Mouse (Mus musculus): ENCODE measurements around the gene Hsf2. TPM values are rescaled to one million over a fixed set of nuclear protein-coding genes. Genes with fewer than 3 reads are reported as not detected.
"Not testable (repeated sequence)": the region's sequence is repeated elsewhere in the genome, so short reads cannot be mapped to it uniquely, and the experiment has no call there.

Gene Hsf2
- polyA plus RNA-seq (2015; fragmentation: Nextera tagmentation; extraction: Ambion mirVana) = 42.9 and 44.0 TPM in 2 replicates

DNA sequence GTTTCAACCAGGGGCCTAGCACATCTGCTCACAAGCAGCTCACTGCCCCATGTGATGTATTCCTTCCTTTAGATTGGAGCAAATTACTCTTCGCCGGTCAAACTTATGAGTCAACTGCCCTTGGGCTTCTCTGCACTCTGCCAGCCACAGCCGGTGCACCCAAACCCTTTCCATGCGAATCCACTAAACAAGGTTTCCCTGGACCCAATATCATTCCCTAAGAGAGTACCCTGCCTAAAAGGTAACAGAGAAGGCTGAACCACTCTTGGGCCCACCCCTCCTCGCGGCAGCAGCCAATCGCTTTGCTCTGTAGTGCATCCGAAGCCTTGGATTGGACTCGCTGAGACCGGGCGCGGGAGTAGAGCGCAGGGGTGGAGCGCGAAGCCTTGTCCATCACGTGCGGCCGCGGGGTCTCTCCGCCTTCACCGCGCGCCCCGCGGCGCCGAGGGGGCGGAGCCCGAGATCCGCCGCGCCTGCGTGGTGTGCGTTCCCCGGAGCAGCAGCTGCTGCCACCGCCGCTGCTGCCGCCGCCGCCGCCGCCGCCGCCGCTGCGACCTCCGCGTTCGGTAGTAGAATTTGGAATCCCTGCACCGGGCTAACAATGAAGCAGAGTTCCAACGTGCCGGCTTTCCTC lies at the start of gene Hsf2:
Hsf2 (plus strand) TSS at position 478 of the 634 bp plus-strand sequence.
- Histone ChIP-seq H3K4me1 (peaks cover 7% of the 10 kb centered on the region; the same call in 1 of the 2 replicates), H3K4me3 (peak within 1 kb of the TSS; percentile 87), H3K4me2 (peak within 1 kb of the TSS; percentile 69), H3K36me3 (no peaks in the 10 kb centered on the region), H3K27me3 (no peaks in the 10 kb centered on the region), H3K9ac (peak within 1 kb of the TSS; percentile 97), H3K9me3 (no peaks in the 10 kb centered on the region), H3K27ac (peak within 1 kb of the TSS; percentile 98)
- peak; percentile 100 for ATAC-seq (ENCODE audit: insufficient number of reproducible peaks, insufficient read depth, low FRiP score, low TSS enrichment, low read depth)
- WGBS = under 1% methylated on average over 52 of the region's 52 CpGs

DNA sequence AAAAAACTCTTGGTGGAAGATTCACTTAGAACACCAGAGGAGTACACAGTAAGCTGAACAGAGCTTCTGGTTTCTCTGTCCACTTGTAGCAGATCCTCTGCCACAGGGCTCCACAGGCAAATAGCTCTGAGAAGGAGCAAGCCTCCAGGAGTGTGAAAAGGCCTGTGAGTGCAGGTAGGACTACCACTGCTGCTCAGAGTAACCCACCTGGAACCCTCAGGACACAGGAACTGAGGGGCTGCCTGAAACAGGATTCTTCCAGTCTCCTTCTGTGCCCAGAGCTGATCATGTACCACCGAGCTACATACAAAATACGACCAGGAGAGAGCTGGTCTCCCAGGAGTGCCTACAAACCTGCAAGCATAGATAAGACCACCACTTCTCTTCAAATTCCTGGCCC lies 48.3 kb upstream of the Hsf2 start:
- Histone ChIP-seq H3K4me3 (no peak overlapping the region), H3K27me3 (no peaks in the 10 kb centered on the region), H3K36me3 (no peaks in the 10 kb centered on the region), H3K9ac (no peak overlapping the region), H3K4me1 (no peaks in the 10 kb centered on the region), H3K27ac (no peak overlapping the region), H3K9me3 (no peaks in the 10 kb centered on the region), H3K4me2 (no peak overlapping the region)
- ATAC-seq (ENCODE audit: insufficient number of reproducible peaks, insufficient read depth, low FRiP score, low TSS enrichment, low read depth) = peak; percentile 49; the same call in 1 of the 2 replicates
- 80% methylated on average over 2 of the region's 2 CpGs for WGBS

DNA sequence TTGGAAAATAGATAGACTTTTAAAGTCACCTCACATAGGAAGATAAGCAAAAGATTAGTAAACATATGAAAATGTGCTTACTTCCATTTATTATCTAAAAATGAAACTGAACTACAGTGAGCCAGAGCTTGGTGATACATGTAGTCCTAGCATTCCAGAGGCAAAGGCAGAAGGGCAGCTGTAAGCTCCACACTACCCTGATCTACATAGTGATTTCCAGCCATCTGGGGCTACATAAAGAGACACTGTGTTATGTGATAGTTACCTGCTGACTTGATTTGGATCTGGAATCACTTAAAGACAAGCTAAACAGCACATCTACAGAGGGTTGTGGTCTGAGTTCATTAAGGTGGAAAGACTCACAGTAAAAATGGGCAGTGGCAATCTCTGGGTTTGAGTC lies 45.1 kb upstream of the Hsf2 start:
- Histone ChIP-seq H3K4me1 (no peaks in the 10 kb centered on the region), H3K27me3 (no peaks in the 10 kb centered on the region), H3K27ac (no peak overlapping the region), H3K9ac (no peak overlapping the region), H3K36me3 (no peaks in the 10 kb centered on the region), H3K4me3 (no peak overlapping the region), H3K4me2 (no peak overlapping the region), H3K9me3 (no peaks in the 10 kb centered on the region)
- no peak for ATAC-seq (ENCODE audit: insufficient number of reproducible peaks, insufficient read depth, low FRiP score, low TSS enrichment, low read depth)

DNA sequence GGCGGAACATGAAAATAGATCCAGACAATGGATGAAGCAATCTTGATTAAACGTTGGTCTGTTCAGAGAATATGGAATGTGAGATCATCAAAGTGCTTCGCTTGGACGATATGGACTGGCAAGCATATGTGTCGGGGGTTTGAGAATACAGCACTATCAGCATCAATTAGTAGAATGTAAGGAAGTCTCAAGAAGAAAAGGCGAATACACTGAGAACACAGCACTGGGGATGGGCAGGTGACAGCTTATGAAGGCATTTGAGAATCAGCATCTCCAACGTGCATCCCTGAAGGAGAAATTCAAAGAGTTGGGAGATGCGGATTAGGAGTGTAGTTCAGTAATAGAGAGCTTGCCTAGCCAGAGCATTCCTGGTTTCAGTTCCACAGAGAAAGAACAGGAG lies 41.8 kb upstream of the Hsf2 start:
- Histone ChIP-seq H3K27me3 (no peaks in the 10 kb centered on the region), H3K36me3 (no peaks in the 10 kb centered on the region), H3K9me3 (no peaks in the 10 kb centered on the region), H3K9ac (no peak overlapping the region), H3K27ac (no peak overlapping the region), H3K4me1 (no peaks in the 10 kb centered on the region), H3K4me3 (no peak overlapping the region), H3K4me2 (no peak overlapping the region)
- ATAC-seq (ENCODE audit: insufficient number of reproducible peaks, insufficient read depth, low FRiP score, low TSS enrichment, low read depth) = no peak
- 68% methylated on average over 8 of the region's 8 CpGs for WGBS

DNA sequence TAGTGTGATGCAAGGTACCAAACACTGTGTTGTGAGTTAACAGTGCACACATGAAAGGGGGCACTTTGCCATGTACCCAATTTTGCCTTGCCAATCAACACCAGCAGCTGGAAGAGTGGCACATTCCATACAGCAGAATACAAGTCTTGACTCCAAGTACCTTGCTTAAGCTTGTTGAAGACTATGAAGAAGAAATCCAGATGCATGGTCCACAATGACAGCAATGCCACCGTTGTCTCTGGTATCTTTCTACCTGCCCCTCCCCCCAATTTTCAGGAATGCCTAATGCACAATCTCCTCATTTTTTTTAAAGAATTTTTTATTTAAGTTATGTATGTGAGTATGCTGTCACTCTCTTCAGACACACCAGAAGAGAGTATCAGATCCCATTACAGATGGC lies 40.5 kb upstream of the Hsf2 start:
- no peak overlapping the region for H3K27ac ChIP-seq
- H3K4me3 ChIP-seq = no peak overlapping the region
- no peaks in the 10 kb centered on the region for H3K9me3 ChIP-seq
- H3K9ac ChIP-seq = no peak overlapping the region
- no peaks in the 10 kb centered on the region for H3K27me3 ChIP-seq
- H3K4me2 ChIP-seq = no peak overlapping the region
- ATAC-seq (ENCODE audit: insufficient number of reproducible peaks, insufficient read depth, low FRiP score, low TSS enrichment, low read depth) = peak; percentile 40; the same call in 1 of the 2 replicates
- no peaks in the 10 kb centered on the region for H3K36me3 ChIP-seq
- H3K4me1 ChIP-seq = no peaks in the 10 kb centered on the region
- 84% methylated on average over 1 of the region's 1 CpGs for WGBS

DNA sequence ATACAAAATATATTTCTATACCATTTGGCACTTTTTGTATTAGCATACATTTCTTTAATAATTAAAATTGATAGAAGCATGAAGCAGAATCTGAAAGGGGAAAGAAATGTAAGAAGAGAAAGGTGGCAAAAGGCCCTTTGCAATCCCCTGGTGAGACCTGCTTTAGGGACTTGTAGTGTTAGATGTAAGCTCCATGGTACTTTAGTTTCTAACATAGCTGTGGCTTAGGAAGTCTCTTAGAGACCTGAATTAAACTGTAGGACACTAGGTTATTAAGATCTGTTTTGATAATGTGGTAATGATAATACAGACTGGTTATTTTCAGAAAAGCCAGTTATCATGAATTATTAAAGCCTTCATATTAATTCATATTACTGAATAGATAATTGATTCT lies 38.5 kb upstream of the Hsf2 start:
- no peaks in the 10 kb centered on the region for H3K4me1 ChIP-seq
- H3K27ac ChIP-seq = no peak overlapping the region
- no peak overlapping the region for H3K4me3 ChIP-seq
- no peak for ATAC-seq (ENCODE audit: insufficient number of reproducible peaks, insufficient read depth, low FRiP score, low TSS enrichment, low read depth)
- no peaks in the 10 kb centered on the region for H3K36me3 ChIP-seq
- no peaks in the 10 kb centered on the region for H3K27me3 ChIP-seq
- no peak overlapping the region for H3K4me2 ChIP-seq
- no peaks in the 10 kb centered on the region for H3K9me3 ChIP-seq
- no peak overlapping the region for H3K9ac ChIP-seq

DNA sequence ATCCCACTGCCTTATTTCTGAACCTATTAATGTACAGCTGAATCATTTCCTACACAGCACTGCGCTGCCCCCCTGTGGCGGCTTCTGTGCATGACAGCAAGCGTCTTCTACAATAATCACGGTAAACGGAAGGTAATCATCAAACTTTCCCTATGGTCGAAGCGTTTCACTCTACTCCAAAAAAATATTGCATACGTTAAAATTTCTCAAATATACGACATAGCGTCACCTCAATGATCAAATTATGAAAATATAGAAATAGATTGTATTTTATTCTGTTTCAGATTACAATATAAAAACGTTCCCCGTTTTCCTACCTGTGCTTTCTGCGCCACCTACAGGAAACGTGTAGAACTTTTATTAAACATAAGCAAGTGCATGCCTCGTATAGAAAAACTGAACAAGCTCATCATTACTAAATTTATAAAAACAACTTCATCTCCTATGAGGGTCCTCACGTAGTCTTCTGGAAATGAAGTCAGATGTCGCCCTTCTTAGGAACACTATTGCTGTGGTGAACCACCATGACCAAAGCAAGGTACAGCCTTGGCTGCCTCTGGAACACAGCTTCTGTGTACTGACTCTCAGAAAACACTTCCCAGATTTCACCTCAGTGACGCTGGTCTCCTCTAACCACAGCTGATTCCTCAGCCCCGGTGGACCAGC lies 38.0 kb upstream of the Hsf2 start:
- H3K4me2 ChIP-seq = peak overlapping the region; percentile 24; the same call in 1 of the 2 replicates
- no peak overlapping the region for H3K9ac ChIP-seq
- no peaks in the 10 kb centered on the region for H3K4me1 ChIP-seq
- no peaks in the 10 kb centered on the region for H3K36me3 ChIP-seq
- WGBS = 3% methylated on average over 19 of the region's 19 CpGs
- no peaks in the 10 kb centered on the region for H3K27me3 ChIP-seq
- no peaks in the 10 kb centered on the region for H3K9me3 ChIP-seq
- peak overlapping the region; percentile 25 for H3K4me3 ChIP-seq
- no peak overlapping the region for H3K27ac ChIP-seq
- no peak for ATAC-seq (ENCODE audit: insufficient number of reproducible peaks, insufficient read depth, low FRiP score, low TSS enrichment, low read depth)

DNA sequence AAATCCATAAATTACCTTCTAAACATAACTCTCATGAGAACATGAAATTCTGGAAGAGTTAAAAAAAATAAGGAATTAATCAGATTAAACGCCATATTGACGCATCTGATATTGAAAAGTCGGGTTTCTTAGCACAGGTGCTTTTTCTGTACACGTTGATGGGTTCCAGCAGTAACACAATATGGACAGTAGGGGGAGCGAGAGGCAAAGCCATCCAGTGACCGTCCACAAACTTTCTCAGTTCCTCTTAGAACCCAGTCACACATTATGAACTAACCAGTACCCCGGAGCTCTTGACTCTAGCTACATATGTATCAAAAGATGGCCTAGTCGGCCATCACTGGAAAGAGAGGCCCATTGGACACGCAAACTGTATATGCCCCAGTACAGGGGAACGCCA lies 22.9 kb upstream of the Hsf2 start:
- not testable (repeated sequence) for H3K4me2 ChIP-seq; H3K9ac ChIP-seq; H3K36me3 ChIP-seq; H3K27me3 ChIP-seq; H3K27ac ChIP-seq; H3K4me1 ChIP-seq; H3K9me3 ChIP-seq; ATAC-seq (ENCODE audit: insufficient number of reproducible peaks, insufficient read depth, low FRiP score, low TSS enrichment, low read depth); H3K4me3 ChIP-seq
- WGBS = 28% methylated on average over 10 of the region's 10 CpGs

DNA sequence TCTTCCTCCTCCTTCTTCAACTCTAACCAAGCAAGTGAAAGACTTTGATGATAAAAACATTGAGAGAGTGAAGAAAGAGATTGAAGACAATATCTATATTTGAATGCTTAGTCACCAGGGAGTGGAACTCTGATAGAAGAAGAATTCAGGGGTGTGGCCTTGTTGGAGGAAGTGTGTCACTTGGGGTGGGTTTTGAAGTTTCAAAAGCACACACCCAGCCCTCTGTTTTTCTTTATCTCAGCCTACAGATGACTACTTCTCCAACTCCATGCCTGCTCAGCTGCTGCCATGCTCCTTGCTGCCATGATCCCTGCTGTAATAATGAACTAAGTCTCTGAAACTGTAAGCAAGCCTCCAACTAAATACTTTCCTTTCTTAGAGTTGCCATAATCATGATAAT lies 20.4 kb upstream of the Hsf2 start:
- H3K9ac ChIP-seq = no peak overlapping the region
- no peaks in the 10 kb centered on the region for H3K36me3 ChIP-seq
- H3K27ac ChIP-seq = no peak overlapping the region
- no peaks in the 10 kb centered on the region for H3K9me3 ChIP-seq
- no peak overlapping the region for H3K4me3 ChIP-seq
- no peak for ATAC-seq (ENCODE audit: insufficient number of reproducible peaks, insufficient read depth, low FRiP score, low TSS enrichment, low read depth)
- no peak overlapping the region for H3K4me2 ChIP-seq
- H3K4me1 ChIP-seq = no peaks in the 10 kb centered on the region
- H3K27me3 ChIP-seq = no peaks in the 10 kb centered on the region

DNA sequence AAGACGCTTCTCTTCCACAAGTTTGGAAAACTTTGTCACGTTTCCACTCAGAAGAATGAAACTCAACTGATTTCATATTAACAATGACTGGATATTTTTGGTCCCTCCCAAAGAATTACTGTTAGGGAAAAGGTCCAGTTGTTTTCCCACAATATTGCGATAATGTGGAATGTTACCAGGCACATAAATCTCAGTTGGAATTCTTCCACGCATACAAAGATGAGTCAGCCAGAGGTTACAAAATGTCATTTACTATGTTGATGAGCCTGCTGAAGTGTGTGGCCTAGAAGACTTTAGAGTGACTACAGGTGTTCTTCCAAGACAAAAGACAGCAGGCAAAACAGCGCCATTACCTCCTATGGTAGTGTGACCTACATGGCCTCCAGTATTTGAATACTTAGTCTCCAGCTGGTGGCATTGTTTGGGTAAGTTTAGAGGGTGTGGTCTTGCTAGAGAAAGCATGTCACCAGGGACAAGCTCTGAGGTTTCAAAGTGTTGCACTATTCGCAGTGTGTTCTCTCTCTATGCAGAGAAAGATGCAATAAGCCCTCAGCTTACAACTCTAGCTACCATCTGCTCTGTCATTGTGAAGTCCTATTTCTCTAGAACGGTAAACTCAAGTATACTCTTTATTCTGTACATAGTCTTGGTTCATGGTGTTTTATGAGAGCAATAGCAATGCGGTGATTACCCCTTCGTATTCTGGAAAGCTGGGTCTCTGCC lies 8.9 kb upstream of the Hsf2 start:
- no peaks in the 10 kb centered on the region for H3K36me3 ChIP-seq
- H3K9me3 ChIP-seq = no peaks in the 10 kb centered on the region
- H3K4me3 ChIP-seq = no peak overlapping the region
- H3K27me3 ChIP-seq = no peaks in the 10 kb centered on the region
- H3K9ac ChIP-seq = no peak overlapping the region
- ATAC-seq (ENCODE audit: insufficient number of reproducible peaks, insufficient read depth, low FRiP score, low TSS enrichment, low read depth) = no peak
- no peaks in the 10 kb centered on the region for H3K4me1 ChIP-seq
- 80% methylated on average over 9 of the region's 9 CpGs for WGBS
- H3K4me2 ChIP-seq = no peak overlapping the region
- H3K27ac ChIP-seq = no peak overlapping the region

DNA sequence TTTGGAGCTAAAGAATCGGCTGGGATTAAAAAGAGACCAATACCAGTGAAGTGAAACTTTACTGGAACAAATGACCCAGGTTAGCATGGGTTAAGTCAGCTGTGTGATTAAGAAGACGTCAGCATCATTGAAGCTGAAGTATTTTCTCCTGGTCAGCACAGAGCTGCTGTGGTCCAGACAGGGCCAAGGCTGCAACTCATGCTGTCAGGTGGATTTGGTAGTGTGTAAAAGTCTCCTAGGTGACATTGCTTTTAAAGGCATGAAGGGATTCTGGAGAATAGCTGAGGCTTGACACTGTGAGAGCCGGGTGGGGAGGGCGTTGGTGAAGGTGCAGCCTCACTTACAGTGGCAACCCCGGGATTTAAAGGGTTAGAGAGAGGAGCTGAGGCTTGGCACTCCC lies 4.5 kb upstream of the Hsf2 start:
- Histone ChIP-seq H3K9me3 (no peaks in the 10 kb centered on the region), H3K27me3 (no peaks in the 10 kb centered on the region), H3K27ac (no peak overlapping the region), H3K9ac (no peak overlapping the region), H3K4me2 (no peak overlapping the region), H3K4me3 (no peak overlapping the region), H3K36me3 (no peaks in the 10 kb centered on the region), H3K4me1 (no peaks in the 10 kb centered on the region)
- no peak for ATAC-seq (ENCODE audit: insufficient number of reproducible peaks, insufficient read depth, low FRiP score, low TSS enrichment, low read depth)
- 40% methylated on average over 5 of the region's 5 CpGs for WGBS

DNA sequence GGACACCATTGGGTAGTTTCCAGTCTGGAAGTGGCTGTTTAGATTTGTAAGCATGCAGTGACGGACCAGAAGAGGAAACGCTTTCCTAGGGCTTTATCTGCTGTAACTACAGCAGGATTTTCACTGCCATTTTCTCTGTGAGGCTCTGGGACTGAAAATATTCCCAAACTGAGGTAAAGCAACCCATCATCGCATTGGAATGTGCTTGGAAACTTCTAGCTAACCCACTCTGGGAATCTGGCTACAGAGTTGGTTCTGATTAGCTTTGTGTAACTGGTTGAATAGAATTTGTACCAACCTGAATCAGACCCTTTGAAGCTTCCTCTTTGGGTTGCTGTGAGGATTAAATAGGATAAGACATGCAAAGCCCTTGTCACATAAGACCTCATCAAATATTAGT lies 1.4 kb upstream of the Hsf2 start:
- WGBS = 78% methylated on average over 3 of the region's 3 CpGs
- H3K4me2 ChIP-seq = no peak overlapping the region
- ATAC-seq (ENCODE audit: insufficient number of reproducible peaks, insufficient read depth, low FRiP score, low TSS enrichment, low read depth) = no peak

More for the DNA sequence above, 1.4 kb upstream of the Hsf2 start:
- H3K36me3 ChIP-seq = no peaks in the 10 kb centered on the region
- H3K4me1 ChIP-seq = peaks cover 4% of the 10 kb centered on the region; the same call in 1 of the 2 replicates
- H3K27ac ChIP-seq = no peak overlapping the region; the same call in 1 of the 2 replicates
- no peak overlapping the region for H3K4me3 ChIP-seq
- H3K9ac ChIP-seq = no peak overlapping the region
- no peaks in the 10 kb centered on the region for H3K9me3 ChIP-seq
- H3K27me3 ChIP-seq = no peaks in the 10 kb centered on the region

Data from embryonic facial prominence, embryonic 13.5 days (tissue).